ENCODE assay signal across 8 mouse cellular contexts in genomic region chr17:46552841-46553423, GRCm38 (mm10). TPM values are rescaled to one million over a fixed set of nuclear protein-coding genes. Genes with fewer than 3 reads are reported as not detected.
DNase-seq lines count a peak whose midpoint lies in the region; ATAC-seq lines count a peak whose summit lies in the region.

No protein-coding gene starts in this region.

- peak overlapping the region; percentile 99; the same call in 1 of the 2 replicates for H3K9ac ChIP-seq in hindbrain, embryonic 14.5 days

- H3K4me3 ChIP-seq in hindbrain, embryonic 14.5 days (replicated peaks; ENCODE audit: low read length) = peak overlapping the region; percentile 99

- H3K9me3 ChIP-seq in hindbrain, embryonic 14.5 days (ENCODE audit: control insufficient read depth, low read length) = no peaks in the 10 kb centered on the region

- peaks cover 5% of the 10 kb centered on the region; the same call in 1 of the 2 replicates for H3K27me3 ChIP-seq in hindbrain, embryonic 14.5 days (ENCODE audit: control insufficient read depth, insufficient read depth, low read length)

- peak; percentile 27 for DNase-seq in T-cell, adult 2 months (ENCODE audit: low spot score)
- peak; percentile 66 to 82 for DNase-seq in cerebellum, postnatal 4 days (ENCODE audit: low spot score in 2 of 2)
- DNase-seq in frontal cortex, postnatal 36 days (ENCODE audit: low spot score in 2 of 2) = peak; percentile 89 to 93
- peak; percentile 85 for DNase-seq in hindbrain, embryonic 14.5 days (ENCODE audit: low spot score)
- DNase-seq in layer of hippocampus, postnatal 25 days (ENCODE audit: extremely low spot score in 1 of 2, low spot score in 1 of 2) = peak; percentile 77 to 87
- peak; percentile 91 for DNase-seq in lung, postnatal 14 days
- peak; percentile 94 for DNase-seq in retina, embryonic 14.5 days (ENCODE audit: low spot score)
- peak; percentile 88 for DNase-seq in urinary bladder, adult 2 months (ENCODE audit: low spot score)

- ATAC-seq in hindbrain, embryonic 14.5 days (ENCODE audit: low FRiP score) = peak; percentile 75

- peaks cover 46% of the 10 kb centered on the region for H3K36me3 ChIP-seq in hindbrain, embryonic 14.5 days (replicated peaks; ENCODE audit: control insufficient read depth, insufficient read depth)

- H3K27ac ChIP-seq in hindbrain, embryonic 14.5 days = peak overlapping the region; percentile 49

- peak overlapping the region; percentile 74 for H3K4me2 ChIP-seq in hindbrain, embryonic 14.5 days (replicated peaks)

- WGBS in hindbrain, embryonic 14.5 days = 3% methylated on average over 24 of the region's 24 CpGs

- peaks cover 29% of the 10 kb centered on the region for H3K4me1 ChIP-seq in hindbrain, embryonic 14.5 days (replicated peaks; ENCODE audit: control insufficient read depth, insufficient read depth, low read length)

RNA-seq across cellular contexts. Expression of gene Srf, which starts 3.0 kb away (rescaled TPM):
- polyA plus RNA-seq in hindbrain, embryonic 14.5 days (2014; fragmentation: Nextera tagmentation; extraction: Ambion mirVana) = 5.2 and 6.5 TPM in 2 replicates
- total RNA-seq in layer of hippocampus, postnatal 25 days (2021) = 10 to 100 TPM; 75.9 to 80.6 TPM
- polyA plus RNA-seq in urinary bladder, adult 2 months (2012; rRNA removed) = 122 and 145 TPM in 2 replicates

RNA-seq across cellular contexts. Expression of gene Cul9, which starts 6.7 kb away (rescaled TPM):
- polyA plus RNA-seq in hindbrain, embryonic 14.5 days (2014; fragmentation: Nextera tagmentation; extraction: Ambion mirVana) = 14.6 and 14.7 TPM in 2 replicates
- total RNA-seq in layer of hippocampus, postnatal 25 days (2021) = 10 to 100 TPM; 51.1 to 57.4 TPM
- 22.9 and 29.3 TPM in 2 replicates for polyA plus RNA-seq in urinary bladder, adult 2 months (2012; rRNA removed)

RNA-seq across cellular contexts. Expression of gene Dnph1, which starts 56.4 kb away (rescaled TPM):
- 16.0 and 16.6 TPM in 2 replicates for polyA plus RNA-seq in hindbrain, embryonic 14.5 days (2014; fragmentation: Nextera tagmentation; extraction: Ambion mirVana)
- total RNA-seq in layer of hippocampus, postnatal 25 days (2021) = 1 to 10 TPM; 5.1 to 6.7 TPM
- 6.1 and 7.0 TPM in 2 replicates for polyA plus RNA-seq in urinary bladder, adult 2 months (2012; rRNA removed)

Comparison
In these comparisons a context has a peak if more than half of its experiments do, and no peak if none do; other contexts are left out.
1. Peak in every context shown above with its lines: DNase-seq, ATAC-seq, H3K4me3 ChIP-seq and H3K27ac ChIP-seq.
2. DNase-seq: peak in every context shown above with its lines; median percentile 94 in retina, embryonic 14.5 days; 91 in frontal cortex, postnatal 36 days; 91 in lung, postnatal 14 days; 88 in urinary bladder, adult 2 months; 85 in hindbrain, embryonic 14.5 days; 82 in layer of hippocampus, postnatal 25 days; 74 in cerebellum, postnatal 4 days; 27 in T-cell, adult 2 months.
3. RNA of gene Srf, which starts 3.0 kb away (polyA plus RNA-seq): 122 to 145 TPM in urinary bladder, adult 2 months; 5.2 to 6.5 TPM in hindbrain, embryonic 14.5 days; every median in the first group is over 10 times any median in the second.